Mouse (Mus musculus): ENCODE measurements around the gene Ephb2.

- TF ChIP-seq GATA1 (IDR thresholded peaks at IDR 0.05; ENCODE audit: borderline replicate concordance, low read length) (no peak), FLI1 (IDR thresholded peaks at IDR 0.05; ENCODE audit: low read length) (no peak)
Observed at GRCm38 (mm10) chr4:136731761-136732160, 104.0 kb downstream of the Ephb2 start.
